Mouse (Mus musculus) forebrain, embryonic 10.5 days (tissue): ENCODE measurements around the gene Tspan15. TPM values are rescaled to one million over a fixed set of nuclear protein-coding genes. Genes with fewer than 3 reads are reported as not detected.

Experiments
- DNase-seq: peaks from one replicate; pipeline ENCODE4 v3.0.0-alpha.2; 2017; ENCODE audit warnings: low spot score; ENCODE audit errors: extremely low spot score
- H3K27ac ChIP-seq: fragments of 300-500 bp; sonication (generic); 2 replicates; pipeline ENCODE4 v1.5.1; 2016; ENCODE audit warnings: mild to moderate bottlenecking
- H3K27me3 ChIP-seq: fragments of 300-500 bp; sonication (generic); 2 replicates; pipeline ENCODE4 v1.6.1; 2016; ENCODE audit warnings: mild to moderate bottlenecking; ENCODE audit not compliant: poor library complexity, severe bottlenecking
- H3K36me3 ChIP-seq: fragments of 300-500 bp; sonication (generic); replicated peaks from 2 replicates; pipeline ENCODE4 v1.6.1; 2016; ENCODE audit warnings: mild to moderate bottlenecking, moderate library complexity
- H3K4me1 ChIP-seq: fragments of 300-500 bp; sonication (generic); 2 replicates; pipeline ENCODE4 v1.6.1; 2016
- H3K4me3 ChIP-seq: fragments of 300-500 bp; sonication (generic); 2 replicates; pipeline ENCODE4 v1.5.1; 2016; ENCODE audit warnings: mild to moderate bottlenecking, moderate library complexity
- H3K9me3 ChIP-seq: fragments of 300-500 bp; sonication (generic); 2 replicates; pipeline ENCODE4 v1.6.1; 2016; ENCODE audit warnings: mild to moderate bottlenecking, moderate library complexity
- WGBS: fragments of 180-500 bp; shearing (Covaris S2); methylation state at CpG from one replicate; pipeline ENCODE4 v1.1.7; 2016; 5-methylcytosine and 5-hydroxymethylcytosine counted together
- polyA plus RNA-seq: library from polyadenylated mRNA; unstranded; fragments of >200 nt; fragmentation: Nextera tagmentation; extraction: Ambion mirVana; gene quantifications from 2 replicates; pipeline ENCODE4 v1.2.1, GENCODE M21; 2016

The Tspan15 gene
- polyA plus RNA-seq, 1 experiment from 2014 or later: 20.3 TPM

DNA sequence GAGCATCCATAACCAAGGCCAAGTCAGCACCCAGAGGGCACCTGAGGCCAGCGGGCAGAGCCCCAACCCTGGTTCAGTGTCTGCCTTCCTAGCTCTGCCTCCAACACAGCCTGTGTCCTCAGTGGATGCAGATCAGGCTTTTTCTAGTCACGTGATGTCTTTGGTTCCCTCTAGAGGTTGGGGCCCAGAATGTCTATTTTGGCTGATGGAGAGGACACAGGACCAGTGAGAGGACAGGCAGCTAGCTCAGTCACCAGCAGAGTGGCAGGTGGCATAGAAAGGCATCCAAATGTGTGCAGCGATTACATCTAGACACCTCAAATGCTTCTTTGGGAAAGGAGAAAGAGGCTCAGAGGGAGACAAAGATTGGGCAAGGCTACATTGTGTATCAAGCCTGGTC, 49.4 kb downstream of the Tspan15 start:
- H3K9me3 ChIP-seq: peaks cover 6% of the 10 kb centered on the region; the same call in 1 of the 2 replicates
- H3K36me3 ChIP-seq: no peaks in the 10 kb centered on the region
- 48% methylated on average over 3 of the region's 3 CpGs for WGBS
- peaks cover 51% of the 10 kb centered on the region for H3K27me3 ChIP-seq
- no peak overlapping the region for H3K27ac ChIP-seq
- DNase-seq: no peak
- H3K4me3 ChIP-seq: no peak overlapping the region
- peaks cover 6% of the 10 kb centered on the region for H3K4me1 ChIP-seq

DNA sequence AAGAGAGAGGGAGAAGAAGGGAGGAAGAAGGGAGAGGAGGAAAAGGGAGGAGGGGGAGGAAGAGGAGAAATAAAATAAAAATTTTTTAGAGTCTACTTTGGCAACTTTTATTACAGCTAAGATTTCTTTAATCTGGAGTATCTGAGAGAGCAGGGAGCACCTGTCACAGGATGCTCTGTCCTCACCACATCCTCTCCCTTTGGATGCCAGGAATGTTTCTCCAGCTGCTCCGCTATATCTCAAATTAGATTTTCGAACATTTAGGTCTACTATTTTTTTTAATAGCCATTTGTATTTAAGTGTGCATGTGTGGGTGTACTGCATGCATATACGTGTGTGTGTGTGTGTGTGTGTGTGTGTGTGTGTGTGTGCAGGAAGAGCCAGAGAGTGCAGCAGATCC, 51.1 kb downstream of the Tspan15 start:
- DNase-seq: no peak
- Histone ChIP-seq H3K36me3 (no peaks in the 10 kb centered on the region), H3K4me1 (peaks cover 12% of the 10 kb centered on the region), H3K27ac (no peak overlapping the region), H3K9me3 (peaks cover 6% of the 10 kb centered on the region; the same call in 1 of the 2 replicates), H3K4me3 (no peak overlapping the region), H3K27me3 (peaks cover 69% of the 10 kb centered on the region)
- WGBS: 90% methylated on average over 3 of the region's 3 CpGs

DNA sequence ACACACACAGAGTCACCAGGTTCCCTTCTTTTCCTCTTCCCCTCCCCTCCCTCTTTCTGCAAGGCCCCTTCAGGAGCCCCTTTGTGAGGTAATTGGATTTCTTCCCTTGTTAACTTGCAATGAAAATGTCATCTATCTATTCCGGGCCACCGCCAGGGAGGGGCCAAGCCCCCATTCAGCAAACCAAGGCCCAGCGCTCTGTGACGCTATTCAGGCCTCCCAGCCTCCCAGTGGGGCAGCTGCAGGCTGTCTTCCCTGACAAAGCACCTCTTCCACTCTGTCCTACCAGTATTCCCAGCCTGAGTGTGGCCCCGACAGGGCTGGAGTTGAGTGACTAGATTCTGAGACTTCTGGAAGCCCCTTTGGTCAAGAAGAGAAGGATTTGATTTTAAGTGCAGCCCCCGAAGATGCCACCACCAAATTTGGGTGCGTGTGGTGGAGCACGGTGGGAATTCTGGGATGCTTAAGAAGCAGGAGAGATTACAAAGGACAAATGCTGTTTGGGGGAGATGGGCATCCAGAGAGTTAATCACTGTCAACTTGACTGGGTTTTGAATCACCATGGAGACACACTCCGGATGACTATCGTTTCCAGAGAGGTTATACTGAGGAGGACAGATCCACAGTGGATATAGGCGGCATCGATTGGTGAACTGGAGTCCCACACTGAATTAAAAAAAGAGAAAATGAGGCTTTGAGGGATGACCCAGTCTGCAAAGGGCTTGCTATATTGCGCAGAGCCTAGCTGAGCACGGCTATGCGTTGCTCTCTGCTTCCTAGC, 56.3 kb downstream of the Tspan15 start:
- peaks cover 35% of the 10 kb centered on the region for H3K4me1 ChIP-seq
- H3K27me3 ChIP-seq: peaks cover 83% of the 10 kb centered on the region
- H3K9me3 ChIP-seq: peaks cover 6% of the 10 kb centered on the region; the same call in 1 of the 2 replicates
- H3K36me3 ChIP-seq: no peaks in the 10 kb centered on the region
- peak; percentile 53 for DNase-seq
- H3K4me3 ChIP-seq: no peak overlapping the region; the same call in 1 of the 2 replicates
- peak overlapping the region; percentile 62 for H3K27ac ChIP-seq
- 24% methylated on average over 15 of the region's 15 CpGs for WGBS

DNA sequence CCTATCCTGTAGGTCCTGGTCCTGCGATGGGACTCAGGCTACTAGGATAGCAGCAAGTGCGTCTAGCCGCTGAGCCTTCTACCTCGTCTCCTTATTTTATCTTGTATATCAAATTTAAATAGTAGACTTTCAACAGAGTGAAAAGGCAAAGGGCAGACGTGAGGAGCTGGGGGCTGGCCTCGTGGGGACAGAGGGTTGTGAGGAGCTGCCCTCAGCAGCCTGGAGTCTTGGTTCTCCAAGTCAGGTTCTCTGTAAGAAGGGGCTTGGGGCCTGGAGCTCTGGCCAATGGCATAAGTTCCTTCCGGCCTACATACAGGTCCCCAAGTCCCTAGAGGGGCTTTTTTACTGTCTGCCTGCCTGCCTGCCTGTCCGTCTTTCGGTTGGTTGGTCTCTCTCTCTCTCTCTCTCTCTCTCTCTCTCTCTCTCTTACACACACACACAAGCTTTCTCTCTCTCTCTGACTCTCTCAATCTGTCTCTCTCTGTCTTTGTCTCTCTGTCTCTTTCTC, 57.1 kb downstream of the Tspan15 start:
- H3K27ac ChIP-seq: peak overlapping the region; percentile 62
- 17% methylated on average over 9 of the region's 9 CpGs for WGBS
- no peak for DNase-seq
- H3K36me3 ChIP-seq: no peaks in the 10 kb centered on the region
- H3K4me1 ChIP-seq: peaks cover 35% of the 10 kb centered on the region
- no peak overlapping the region for H3K4me3 ChIP-seq
- H3K9me3 ChIP-seq: peaks cover 6% of the 10 kb centered on the region; the same call in 1 of the 2 replicates
- H3K27me3 ChIP-seq: peaks cover 82% of the 10 kb centered on the region

DNA sequence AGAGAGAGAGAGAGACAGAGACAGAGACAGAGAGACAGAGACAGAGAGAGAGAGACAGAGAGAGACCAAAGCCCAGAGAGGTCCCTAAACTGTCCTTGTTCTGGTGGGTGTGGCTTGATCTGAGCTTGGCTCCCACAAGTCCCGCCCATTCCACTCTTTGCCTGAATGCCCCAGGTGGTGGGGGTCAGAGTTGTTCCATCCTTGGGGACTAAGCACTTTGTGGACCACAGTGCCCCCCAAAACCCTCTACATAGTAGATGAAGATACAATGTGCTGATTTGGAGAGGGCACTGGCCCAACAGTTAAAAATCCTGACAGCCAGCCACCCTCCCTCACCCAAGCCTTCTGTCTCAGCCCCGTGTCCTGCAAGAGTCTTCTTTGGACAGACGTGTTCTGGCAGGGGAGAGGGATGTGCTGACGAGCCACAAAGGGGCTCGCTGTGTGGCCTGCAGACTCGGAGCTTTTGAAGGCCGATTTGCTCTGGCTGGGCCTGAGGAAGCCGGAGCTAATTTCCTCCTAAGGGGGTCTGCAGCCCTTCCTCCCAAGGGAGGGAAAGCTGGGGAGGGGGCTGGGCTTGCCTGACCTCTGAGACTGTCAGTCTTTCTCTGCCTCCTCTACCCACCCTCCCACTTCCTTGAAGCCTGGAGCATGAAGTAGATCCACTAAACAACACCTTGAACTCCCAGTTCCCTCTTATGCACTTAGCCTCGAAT, 58.1 kb downstream of the Tspan15 start:
- WGBS: 2% methylated on average over 9 of the region's 9 CpGs
- Histone ChIP-seq H3K4me3 (no peak overlapping the region), H3K27ac (peak overlapping the region; percentile 9), H3K36me3 (no peaks in the 10 kb centered on the region), H3K9me3 (peaks cover under 1% of the 10 kb centered on the region; the same call in 1 of the 2 replicates), H3K27me3 (peaks cover 76% of the 10 kb centered on the region), H3K4me1 (peaks cover 35% of the 10 kb centered on the region)
- DNase-seq: peak; percentile 36

DNA sequence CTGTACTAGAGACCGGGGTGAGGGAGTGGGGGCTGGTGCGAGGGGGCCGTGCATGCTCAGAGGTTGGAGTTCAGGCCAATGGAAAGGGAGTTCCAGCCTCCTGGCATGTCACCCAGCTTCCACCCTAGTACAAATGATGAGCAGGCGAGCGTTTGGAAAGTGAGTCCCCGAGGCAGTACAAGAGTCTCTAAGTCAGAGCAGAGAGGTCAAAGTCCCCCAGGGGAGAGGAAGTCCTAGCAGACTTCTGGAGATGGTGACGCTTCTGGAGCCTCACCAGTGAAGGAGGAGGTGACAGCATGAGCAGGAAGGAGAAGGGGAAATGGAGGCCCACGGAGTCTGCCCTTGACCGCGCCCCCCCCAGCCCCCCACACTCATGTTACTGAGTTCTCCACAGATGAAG, 68.6 kb downstream of the Tspan15 start:
- no peak overlapping the region for H3K4me3 ChIP-seq
- no peaks in the 10 kb centered on the region for H3K9me3 ChIP-seq
- no peak for DNase-seq
- H3K36me3 ChIP-seq: no peaks in the 10 kb centered on the region
- WGBS: 60% methylated on average over 10 of the region's 10 CpGs
- H3K27ac ChIP-seq: 0 out of 2 replicates have a peak overlapping the region, but pooled peaks have one; percentile 44
- no peaks in the 10 kb centered on the region; the same call in 1 of the 2 replicates for H3K27me3 ChIP-seq
- H3K4me1 ChIP-seq: peaks cover 12% of the 10 kb centered on the region

DNA sequence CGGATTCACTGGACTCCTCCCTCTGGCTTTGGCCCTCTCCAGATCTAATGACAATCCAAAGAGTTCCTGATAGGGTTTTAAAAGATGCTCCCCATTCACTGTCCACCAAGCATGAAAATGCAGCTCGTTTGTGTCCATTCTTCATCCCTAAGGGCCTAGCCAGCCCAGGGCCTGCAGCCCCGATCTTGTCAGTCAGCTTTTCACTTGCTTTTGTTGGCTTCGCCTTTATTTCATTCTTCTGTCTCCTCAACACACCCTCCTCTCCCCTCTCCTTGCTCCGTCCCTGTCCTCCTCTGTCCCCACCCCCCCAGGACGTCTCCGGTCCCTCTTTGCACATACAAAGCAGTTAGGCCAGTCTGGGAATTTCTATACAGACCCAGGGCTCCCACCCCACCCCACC, 81.1 kb downstream of the Tspan15 start:
- no peak overlapping the region for H3K27ac ChIP-seq
- H3K4me1 ChIP-seq: peaks cover 25% of the 10 kb centered on the region
- 15% methylated on average over 7 of the region's 7 CpGs for WGBS
- H3K27me3 ChIP-seq: peaks cover 43% of the 10 kb centered on the region
- no peak overlapping the region for H3K4me3 ChIP-seq
- no peaks in the 10 kb centered on the region for H3K36me3 ChIP-seq
- DNase-seq: no peak
- no peaks in the 10 kb centered on the region for H3K9me3 ChIP-seq

DNA sequence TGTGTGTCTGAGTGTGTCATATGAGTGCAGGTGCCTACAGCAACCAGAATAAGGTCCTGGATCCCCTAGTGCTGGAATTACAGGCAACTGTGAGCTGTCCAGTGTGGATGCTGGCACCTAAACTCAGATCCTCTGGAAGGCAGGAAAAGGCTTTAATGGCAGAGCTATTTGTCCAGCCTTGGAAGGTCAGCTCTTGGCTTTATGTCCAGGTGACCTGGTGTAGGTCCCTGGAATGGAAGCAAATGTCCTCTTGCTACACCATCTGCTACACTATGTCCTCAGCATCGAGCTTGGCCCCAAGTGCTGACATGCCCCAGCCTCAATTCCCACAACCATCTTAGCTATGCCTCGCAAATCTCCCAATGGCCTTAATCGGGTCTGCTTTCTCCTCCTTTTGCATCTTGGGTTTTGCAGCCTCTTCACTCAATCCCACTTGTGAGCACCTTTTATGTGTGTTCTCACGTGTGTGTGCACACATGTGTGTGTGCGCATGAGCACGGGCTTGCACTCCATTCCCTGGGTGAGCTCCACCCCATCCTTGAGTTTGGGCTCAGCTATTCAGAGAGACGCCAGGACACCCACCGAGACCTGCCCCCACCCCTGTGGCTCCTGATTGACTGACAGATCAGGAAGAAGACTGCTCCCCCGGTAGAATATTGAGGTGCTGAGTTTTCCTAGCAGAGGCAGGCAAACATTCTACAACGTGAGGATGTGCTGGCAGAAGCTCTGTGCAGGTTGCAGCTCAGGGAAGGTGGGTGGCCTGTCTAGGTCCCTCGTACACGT, 83.4 kb downstream of the Tspan15 start:
- Histone ChIP-seq H3K9me3 (no peaks in the 10 kb centered on the region), H3K4me1 (peaks cover 25% of the 10 kb centered on the region), H3K27me3 (peaks cover 54% of the 10 kb centered on the region), H3K27ac (no peak overlapping the region), H3K4me3 (no peak overlapping the region), H3K36me3 (no peaks in the 10 kb centered on the region)
- WGBS: 55% methylated on average over 12 of the region's 12 CpGs
- no peak for DNase-seq

DNA sequence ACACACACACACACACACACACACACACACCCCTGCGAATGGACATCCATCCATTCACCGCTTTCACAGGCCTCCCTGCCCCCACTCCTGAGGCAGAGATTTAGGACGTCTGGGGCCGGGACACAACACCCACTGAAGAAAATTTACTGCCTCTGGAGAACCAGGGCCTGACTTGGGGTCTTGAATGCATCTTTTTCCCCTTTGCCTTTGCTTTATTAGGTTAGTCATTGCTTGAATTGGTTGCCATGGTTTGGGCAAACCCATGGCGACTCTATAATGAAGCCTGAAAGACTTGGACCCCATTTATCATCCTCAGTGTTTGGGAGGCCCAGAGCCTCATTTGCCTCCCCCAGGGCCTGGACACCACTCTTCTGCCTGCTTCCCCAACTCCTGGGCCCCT, 85.1 kb downstream of the Tspan15 start:
- Histone ChIP-seq H3K4me3 (no peak overlapping the region), H3K9me3 (no peaks in the 10 kb centered on the region), H3K36me3 (no peaks in the 10 kb centered on the region), H3K27ac (no peak overlapping the region), H3K4me1 (peaks cover 25% of the 10 kb centered on the region), H3K27me3 (peaks cover 50% of the 10 kb centered on the region)
- WGBS: 81% methylated on average over 5 of the region's 5 CpGs
- DNase-seq: no peak

DNA sequence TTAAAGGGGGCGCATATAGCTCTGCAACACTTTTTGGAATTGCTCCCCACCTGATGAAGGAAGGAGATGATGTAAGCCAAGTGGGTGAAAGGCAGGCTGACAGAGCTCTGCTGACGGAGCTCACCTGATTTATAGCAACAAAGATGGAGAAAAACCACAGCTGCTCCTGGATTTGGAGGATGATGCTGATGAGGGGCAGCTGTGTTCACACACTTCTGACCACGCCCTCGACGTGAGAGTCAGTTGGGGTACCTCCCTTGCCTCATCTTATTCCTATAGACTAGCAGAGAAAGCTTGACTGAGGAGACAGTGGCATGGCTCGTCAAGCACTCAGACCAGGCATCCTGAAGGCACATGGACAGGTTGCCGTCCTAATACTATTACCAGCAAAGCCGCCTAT, 87.2 kb downstream of the Tspan15 start, which contains the start of gene Fam241b:
Fam241b (minus strand) TSS at position 101 of the 400 bp plus-strand sequence.
- WGBS: 70% methylated on average over 8 of the region's 8 CpGs
- no peak within 1 kb of the TSS for H3K27ac ChIP-seq
- no peaks in the 10 kb centered on the region for H3K9me3 ChIP-seq
- DNase-seq: no peak
- no peaks in the 10 kb centered on the region for H3K36me3 ChIP-seq
- H3K4me1 ChIP-seq: peaks cover 9% of the 10 kb centered on the region
- peaks cover 35% of the 10 kb centered on the region for H3K27me3 ChIP-seq
- H3K4me3 ChIP-seq: no peak within 1 kb of the TSS

DNA sequence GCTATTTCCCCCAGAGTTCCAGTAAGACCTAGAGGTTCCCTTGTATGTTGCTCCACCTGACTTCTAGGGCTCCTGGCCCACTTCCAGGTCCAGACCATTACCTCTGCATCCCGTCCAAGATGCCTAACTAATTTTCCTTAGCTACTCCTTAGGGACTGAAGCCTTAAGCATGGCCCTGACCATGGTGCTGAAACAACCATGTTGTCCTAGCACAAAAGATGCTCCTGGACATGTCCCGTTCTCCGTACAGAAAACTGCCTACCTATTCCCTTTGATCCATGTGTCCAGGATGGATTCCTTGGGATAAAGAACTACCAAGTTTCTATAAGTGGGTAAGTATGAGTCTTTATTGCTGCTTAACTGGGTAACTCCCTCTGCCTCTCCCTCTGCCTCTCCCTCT, 93.0 kb downstream of the Tspan15 start:
- peaks cover 23% of the 10 kb centered on the region for H3K4me1 ChIP-seq
- H3K4me3 ChIP-seq: no peak overlapping the region
- H3K27ac ChIP-seq: no peak overlapping the region
- H3K9me3 ChIP-seq: no peaks in the 10 kb centered on the region
- peaks cover 67% of the 10 kb centered on the region for H3K27me3 ChIP-seq
- DNase-seq: no peak
- no peaks in the 10 kb centered on the region for H3K36me3 ChIP-seq
- WGBS: 22% methylated on average over 3 of the region's 3 CpGs

DNA sequence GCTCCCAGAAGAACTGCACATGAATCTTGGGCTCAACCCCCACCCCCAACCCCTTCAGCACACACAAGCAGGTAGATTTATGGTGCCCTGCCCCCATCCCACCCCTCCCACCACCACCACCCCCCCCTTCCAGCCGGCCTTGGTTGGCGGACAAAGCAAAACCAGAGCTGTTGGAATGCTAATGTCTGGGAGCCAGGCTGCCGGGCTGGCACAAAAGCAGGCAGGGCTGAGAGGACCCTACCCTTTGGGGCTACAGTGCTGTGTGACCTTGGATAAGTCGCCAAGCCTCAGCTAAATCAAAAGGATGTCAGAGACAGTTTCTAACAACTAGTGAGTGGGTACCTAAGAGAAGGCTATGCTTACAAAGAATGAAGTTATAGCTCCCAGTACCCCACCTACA, 93.9 kb downstream of the Tspan15 start:
- whole genome bisulfite sequencing: 11% methylated on average over 4 of the region's 4 CpGs
- DNase-seq: no peak
- Histone ChIP-seq H3K27me3 (peaks cover 75% of the 10 kb centered on the region), H3K4me3 (no peak overlapping the region), H3K36me3 (no peaks in the 10 kb centered on the region), H3K4me1 (peaks cover 32% of the 10 kb centered on the region), H3K27ac (no peak overlapping the region), H3K9me3 (no peaks in the 10 kb centered on the region)
